Mouse (Mus musculus) thymus, adult 2 months (tissue): Measurements from ENCODE around the gene Taar9. TPM values are rescaled to one million over a fixed set of nuclear protein-coding genes. Genes with fewer than 3 reads are reported as not detected.
"Not testable (repeated sequence)": the region's sequence is repeated elsewhere in the genome, so short reads cannot be mapped to it uniquely, and the experiment has no call there.

Experiments used
- DNase-seq: peaks from one replicate; pipeline ENCODE4 v3.0.0; 2021
- H3K27ac ChIP-seq: fragments of 200-500 bp; 2 replicates; pipeline ENCODE4 v1.5.1; 2012; ENCODE audit warnings: low read length, control low read depth; ENCODE audit not compliant: control insufficient read depth, insufficient read depth
- H3K27me3 ChIP-seq: fragments of 200-500 bp; 2 replicates; pipeline ENCODE4 v1.6.1; 2012; ENCODE audit warnings: mild to moderate bottlenecking, low read length, moderate library complexity, mixed read lengths; ENCODE audit not compliant: control insufficient read depth, insufficient read depth
- H3K36me3 ChIP-seq: fragments of 200-500 bp; 2 replicates; pipeline ENCODE4 v1.6.1; 2012; ENCODE audit warnings: mild to moderate bottlenecking, low read length, moderate library complexity; ENCODE audit not compliant: control insufficient read depth, insufficient read depth
- H3K4me1 ChIP-seq: fragments of 200-500 bp; replicated peaks from 2 replicates; pipeline ENCODE4 v1.6.1; 2012; ENCODE audit warnings: low read length; ENCODE audit not compliant: control insufficient read depth, insufficient read depth
- H3K4me3 ChIP-seq: fragments of 200-500 bp; 2 replicates; pipeline ENCODE4 v1.5.1; 2012; ENCODE audit warnings: mild to moderate bottlenecking, low read length, control low read depth, moderate library complexity; ENCODE audit not compliant: control insufficient read depth, insufficient read depth
- CTCF ChIP-seq: fragments of 200-500 bp; IDR thresholded peaks from 2 replicates; pipeline ENCODE4 v1.5.1; 2012; ENCODE audit warnings: mild to moderate bottlenecking, control low read depth, low read length, moderate library complexity, borderline replicate concordance; ENCODE audit not compliant: control insufficient read depth, poor library complexity, insufficient read depth; ENCODE audit errors: extremely low read depth
- POLR2A ChIP-seq: fragments of 200-500 bp; IDR thresholded peaks from 2 replicates; pipeline ENCODE4 v1.6.1; 2012; ENCODE audit warnings: mild to moderate bottlenecking, low read length, control low read depth, moderate library complexity; ENCODE audit not compliant: control insufficient read depth, poor library complexity, insufficient read depth; ENCODE audit errors: extremely low read depth
- WGBS: fragments of 180-500 bp; shearing (Covaris S2); methylation state at CpG from one replicate; pipeline ENCODE4 v1.1.7; 2018; 5-methylcytosine and 5-hydroxymethylcytosine counted together
- polyA plus RNA-seq: library from polyadenylated mRNA; depleted of rRNA; stranded (reverse); fragments of >200 nt; gene quantifications from 2 replicates; pipeline ENCODE4 v1.2.3, GENCODE M21; 2012

Taar9 gene
- polyA plus RNA-seq, 1 experiment: not detected

- 22% methylated on average over 5 of the region's 5 CpGs for WGBS
- no peak overlapping the region for H3K4me3 ChIP-seq
- H3K27ac ChIP-seq: no peak overlapping the region
- H3K27me3 ChIP-seq: no peaks in the 10 kb centered on the region
- no peaks in the 10 kb centered on the region for H3K4me1 ChIP-seq
- no peak for DNase-seq
- H3K36me3 ChIP-seq: no peaks in the 10 kb centered on the region
- TF ChIP-seq POLR2A (no peak), CTCF (no peak)
Observed at GRCm38 (mm10) chr10:24107747-24108146, 1.6 kb downstream of the Taar9 start.

DNA sequence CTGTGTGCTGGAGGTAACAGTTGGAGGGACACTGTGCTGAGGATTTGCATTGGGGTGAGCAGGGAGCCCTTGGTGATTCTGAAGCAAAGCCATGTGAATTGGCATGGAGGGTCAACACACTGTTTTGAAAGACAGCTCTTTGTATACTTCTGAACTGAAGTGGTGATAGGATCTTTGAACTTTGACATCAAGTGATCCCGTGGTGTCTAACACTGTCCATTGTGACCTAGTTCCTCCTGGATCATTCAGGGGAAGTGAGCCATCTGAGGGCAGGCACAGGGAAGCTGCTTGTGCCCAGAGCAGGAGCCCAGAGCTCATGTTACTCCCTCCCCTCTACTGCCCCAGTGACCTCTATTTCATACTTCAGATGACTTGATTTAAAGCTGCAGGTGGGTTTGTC, 6.0 kb downstream of the Taar9 start:
- 53% methylated on average over 1 of the region's 1 CpGs for whole genome bisulfite sequencing
- H3K4me1 ChIP-seq: not testable (repeated sequence)

GRCm38 (mm10) chr10:24101812-24102211, 7.5 kb downstream of the Taar9 start, which contains the start of gene Taar8c:
Gene Taar8c (minus strand): TSS chr10:24101912.
- H3K27me3 ChIP-seq, DNase-seq, H3K4me1 ChIP-seq, H3K27ac ChIP-seq, H3K4me3 ChIP-seq, H3K36me3 ChIP-seq: not testable (repeated sequence)
- 93% methylated on average over 1 of the region's 3 CpGs for WGBS

More for the DNA sequence above, 6.0 kb downstream of the Taar9 start:
- H3K36me3 ChIP-seq, H3K27me3 ChIP-seq, H3K4me3 ChIP-seq, H3K27ac ChIP-seq, DNase-seq: not testable (repeated sequence)

DNA sequence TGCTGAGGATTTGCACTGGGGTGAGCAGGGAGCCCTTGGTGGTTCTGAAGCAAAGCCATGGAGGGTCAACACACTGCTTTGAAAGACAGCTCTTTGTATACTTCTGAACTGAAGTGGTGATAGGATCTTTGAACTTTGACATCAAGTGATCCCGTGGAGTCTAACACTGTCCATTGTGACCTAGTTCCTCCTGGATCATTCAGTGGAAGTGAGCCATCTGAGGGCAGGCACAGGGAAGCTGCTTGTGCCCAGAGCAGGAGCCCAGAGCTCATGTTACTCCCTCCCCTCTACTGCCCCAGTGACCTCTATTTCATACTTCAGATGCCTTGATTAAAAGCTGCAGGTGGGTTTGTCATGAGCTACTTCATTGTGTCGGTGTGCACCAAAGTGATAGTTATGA, 12.3 kb downstream of the Taar9 start:
- not testable (repeated sequence) for DNase-seq, H3K4me1 ChIP-seq, H3K27me3 ChIP-seq, H3K27ac ChIP-seq, H3K4me3 ChIP-seq, H3K36me3 ChIP-seq
- WGBS: 77% methylated on average over 2 of the region's 2 CpGs

DNA sequence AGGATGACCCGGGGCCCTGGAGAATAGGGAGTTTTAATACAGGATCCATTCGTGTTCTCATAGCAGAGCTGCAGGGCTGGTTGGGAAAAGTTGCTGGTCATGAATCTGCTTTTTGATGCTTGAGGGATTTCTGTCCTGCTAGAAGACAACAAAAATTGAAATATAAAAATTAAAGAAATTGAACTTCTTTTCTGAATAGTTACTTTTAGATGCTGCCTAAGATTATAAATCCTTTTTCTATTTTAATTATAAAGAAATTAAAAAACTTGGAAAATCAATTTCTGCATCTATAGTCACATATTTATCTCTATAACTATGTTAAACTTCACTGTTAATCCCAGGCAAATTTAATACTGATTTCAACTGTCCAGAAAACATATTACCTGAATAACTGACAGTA, 17.1 kb downstream of the Taar9 start, which contains the start of gene Taar8b:
Taar8b (minus strand) TSS at position 101 of the 400 bp plus-strand sequence.
- no peak for DNase-seq
- Histone ChIP-seq H3K4me3 (no peak within 1 kb of the TSS), H3K27me3 (no peaks in the 10 kb centered on the region), H3K27ac (no peak within 1 kb of the TSS), H3K4me1 (no peaks in the 10 kb centered on the region), H3K36me3 (no peaks in the 10 kb centered on the region)
- WGBS: 71% methylated on average over 2 of the region's 2 CpGs
- TF ChIP-seq CTCF (no peak), POLR2A (no peak)

DNA sequence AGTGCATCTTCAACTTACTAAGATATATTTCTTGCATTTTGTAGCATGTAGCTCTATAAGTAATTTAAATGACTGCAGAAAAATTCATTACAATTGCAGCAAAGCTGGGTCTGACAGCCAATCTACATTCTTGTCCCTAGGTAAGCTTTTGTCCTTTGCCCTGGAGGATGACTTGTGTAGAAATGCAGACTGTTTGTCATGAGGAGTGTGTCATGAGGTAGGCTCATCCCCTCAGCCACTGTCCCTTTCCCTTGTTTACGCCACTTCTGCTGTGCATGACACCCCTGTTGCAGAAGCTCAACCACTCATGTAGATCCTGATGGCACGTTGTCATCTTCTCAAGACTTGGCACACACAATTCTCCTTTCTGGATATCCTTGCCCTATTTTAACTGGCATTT, 22.2 kb downstream of the Taar9 start:
- WGBS: 96% methylated on average over 2 of the region's 2 CpGs
- no peak for TF ChIP-seq CTCF
- TF ChIP-seq POLR2A: no peak
- no peak for DNase-seq
- Histone ChIP-seq H3K4me3 (no peak overlapping the region), H3K4me1 (no peaks in the 10 kb centered on the region), H3K27ac (no peak overlapping the region), H3K36me3 (no peaks in the 10 kb centered on the region), H3K27me3 (no peaks in the 10 kb centered on the region)

DNA sequence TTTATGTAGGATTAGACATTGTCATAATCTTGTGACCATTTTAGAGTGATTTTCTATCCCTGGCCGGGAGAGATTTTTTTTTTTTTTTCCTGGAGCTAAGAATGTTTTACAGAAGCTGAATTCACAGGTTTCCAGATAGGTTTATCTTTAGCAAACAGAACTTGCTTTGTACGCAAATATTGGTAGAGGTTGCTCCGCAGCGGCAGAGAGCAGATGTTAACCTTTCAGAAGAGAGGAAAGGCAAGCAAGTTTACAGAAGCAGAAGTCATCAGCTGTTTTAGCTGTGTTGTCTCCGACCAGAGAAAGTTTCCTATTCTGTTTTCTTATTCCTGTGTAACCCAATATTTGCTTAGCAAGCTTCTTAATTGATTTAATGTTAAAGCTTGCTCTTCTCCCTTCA, 22.8 kb downstream of the Taar9 start:
- Histone ChIP-seq H3K4me3 (no peak overlapping the region), H3K27ac (no peak overlapping the region), H3K4me1 (no peaks in the 10 kb centered on the region), H3K36me3 (no peaks in the 10 kb centered on the region), H3K27me3 (no peaks in the 10 kb centered on the region)
- 79% methylated on average over 5 of the region's 5 CpGs for WGBS
- TF ChIP-seq POLR2A (no peak), CTCF (no peak)
- no peak for DNase-seq
